Mouse (Mus musculus) stomach, postnatal 0 days (tissue): ENCODE data around the gene Teddm2. TPM values are rescaled to one million over a fixed set of nuclear protein-coding genes. Genes with fewer than 3 reads are reported as not detected.

Experiments
- ATAC-seq: fragments of 200-750 bp; cut with Nextera tagmentation; 2 replicates; pipeline ENCODE4 v1.8.0; 2017; ENCODE audit not compliant: low FRiP score, low TSS enrichment
- DNase-seq: peaks from one replicate; pipeline ENCODE4 v3.0.0-alpha.2; 2016; ENCODE audit warnings: low spot score
- H3K27ac ChIP-seq: fragments of 300-500 bp; sonication (generic); replicated peaks from 2 replicates; pipeline ENCODE4 v1.5.1; 2014; ENCODE audit warnings: mild to moderate bottlenecking, control low read depth
- H3K27me3 ChIP-seq: fragments of 300-500 bp; sonication (generic); 2 replicates; pipeline ENCODE4 v1.6.1; 2014; ENCODE audit warnings: low read length; ENCODE audit not compliant: control insufficient read depth, insufficient read depth
- H3K36me3 ChIP-seq: fragments of 300-500 bp; sonication (generic); 2 replicates; pipeline ENCODE4 v1.6.1; 2014; ENCODE audit warnings: low read length, mixed read lengths; ENCODE audit not compliant: control insufficient read depth, insufficient read depth
- H3K4me1 ChIP-seq: fragments of 300-500 bp; sonication (generic); replicated peaks from 2 replicates; pipeline ENCODE4 v1.6.1; 2014; ENCODE audit warnings: antibody characterized with exemption; ENCODE audit not compliant: control insufficient read depth, insufficient read depth
- H3K4me2 ChIP-seq: fragments of 300-500 bp; sonication (generic); replicated peaks from 2 replicates; pipeline ENCODE4 v1.6.1; 2014; ENCODE audit warnings: low read depth, mild to moderate bottlenecking, control low read depth, moderate library complexity
- H3K4me3 ChIP-seq: fragments of 300-500 bp; sonication (generic); 2 replicates; pipeline ENCODE4 v1.5.1; 2014; ENCODE audit warnings: low read depth, low read length, control low read depth
- H3K9ac ChIP-seq: fragments of 300-500 bp; sonication (generic); 2 replicates; pipeline ENCODE4 v1.6.1; 2014; ENCODE audit warnings: mild to moderate bottlenecking, low read length, control low read depth, mixed read lengths
- H3K9me3 ChIP-seq: fragments of 300-500 bp; sonication (generic); 2 replicates; pipeline ENCODE4 v1.6.1; 2016; ENCODE audit warnings: low read length; ENCODE audit not compliant: control insufficient read depth
- CTCF ChIP-seq: IDR thresholded peaks from 2 replicates; pipeline ENCODE4 v1.5.1; 2016; ENCODE audit warnings: antibody characterized with exemption, low read depth, mild to moderate bottlenecking, moderate library complexity
- EP300 ChIP-seq: optimal IDR thresholded peaks from 2 replicates; pipeline ENCODE3; 2016; ENCODE audit warnings: antibody characterized with exemption
- WGBS: fragments of 180-500 bp; shearing (Covaris S2); extraction: QIAGEN DNeasy Blood & Tissue Kit; methylation state at CpG from one replicate; pipeline ENCODE4 v1.1.7; 2014; 5-methylcytosine and 5-hydroxymethylcytosine counted together
- polyA plus RNA-seq: library from polyadenylated mRNA; unstranded; fragments of >200 nt; fragmentation: Nextera tagmentation; extraction: Ambion mirVana; gene quantifications from 2 replicates; pipeline ENCODE4 v1.2.1, GENCODE M21; 2015

Teddm2 gene
- polyA plus RNA-seq, 1 experiment from 2014 or later: 0.80 TPM

DNA sequence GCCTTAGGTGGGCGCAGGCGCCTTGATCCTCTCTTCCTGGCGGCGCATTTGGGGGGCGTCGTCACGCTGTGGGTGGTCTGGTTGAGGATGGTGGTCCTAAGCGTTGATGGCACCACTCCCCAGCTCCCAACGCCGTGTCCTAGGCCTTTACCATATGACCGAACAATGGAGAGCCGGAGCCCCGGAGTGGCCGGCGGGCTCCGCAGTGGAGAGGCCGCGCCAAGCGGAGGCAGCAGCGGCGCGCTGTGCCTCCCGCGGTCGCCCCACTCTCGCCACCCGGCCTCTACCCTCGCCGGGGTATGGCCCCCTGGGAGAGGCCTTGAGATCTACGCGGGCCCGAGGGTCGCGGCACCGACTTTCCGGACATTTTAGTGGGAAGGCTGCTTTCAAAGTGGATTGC lies 353 bp upstream of the Teddm2 start:
- DNase-seq (no peak), ATAC-seq (peak; percentile 10)
- WGBS: under 1% methylated on average over 36 of the region's 36 CpGs
- peak overlapping the region; percentile 98 for H3K4me3 ChIP-seq
- no peak for TF ChIP-seq EP300
- TF ChIP-seq CTCF: no peak
- H3K4me2 ChIP-seq: peak overlapping the region; percentile 72
- peaks cover 3% of the 10 kb centered on the region for H3K4me1 ChIP-seq
- H3K9me3 ChIP-seq: no peaks in the 10 kb centered on the region
- no peaks in the 10 kb centered on the region for H3K27me3 ChIP-seq
- peak overlapping the region; percentile 97 for H3K27ac ChIP-seq
- peak overlapping the region; percentile 98 for H3K9ac ChIP-seq
- peaks cover 20% of the 10 kb centered on the region; the same call in 1 of the 2 replicates for H3K36me3 ChIP-seq

DNA sequence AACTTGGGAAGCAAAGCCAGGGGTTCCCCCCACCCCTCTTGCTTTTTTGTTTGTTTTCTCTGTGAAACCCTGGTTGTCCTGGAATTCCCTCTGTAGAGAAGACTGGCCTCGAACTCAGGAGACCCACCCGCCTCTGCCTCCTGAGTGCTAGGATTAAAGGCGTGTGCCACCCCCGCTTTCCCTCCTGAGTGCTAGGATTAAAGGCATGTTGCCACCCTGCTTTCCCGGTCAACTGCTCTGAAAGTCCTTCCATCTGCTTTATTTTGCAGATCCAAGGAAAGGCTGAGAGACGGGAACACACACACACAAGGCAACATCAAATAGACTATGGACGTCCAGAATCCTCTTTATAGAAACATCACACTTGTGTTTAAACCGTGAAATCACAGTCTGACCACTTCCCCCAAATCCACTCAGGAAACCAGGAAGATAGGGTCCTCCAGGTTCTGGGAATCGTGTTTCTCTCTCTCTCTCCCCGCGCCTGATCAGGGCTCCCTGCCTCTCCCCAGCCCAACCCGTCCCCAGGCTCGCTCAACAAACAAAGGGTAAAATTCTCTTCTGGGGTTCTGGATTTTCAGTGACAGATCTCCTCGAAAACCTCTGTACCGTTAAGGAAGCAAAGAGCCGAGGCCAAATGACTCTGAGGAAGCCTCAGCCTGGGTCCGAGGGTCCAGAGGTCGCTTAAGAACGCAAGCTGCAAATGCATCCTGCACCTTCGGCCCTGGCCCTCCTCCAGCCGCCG lies 868 bp downstream of the Teddm2 start:
- Histone ChIP-seq H3K4me3 (peak overlapping the region; percentile 98), H3K27me3 (no peaks in the 10 kb centered on the region), H3K4me2 (peak overlapping the region; percentile 72), H3K36me3 (peaks cover 11% of the 10 kb centered on the region; the same call in 1 of the 2 replicates), H3K27ac (peak overlapping the region; percentile 97), H3K9me3 (no peaks in the 10 kb centered on the region), H3K9ac (peak overlapping the region; percentile 53), H3K4me1 (peaks cover 3% of the 10 kb centered on the region)
- WGBS: 15% methylated on average over 22 of the region's 22 CpGs
- TF ChIP-seq EP300: no peak
- ATAC-seq (peak; percentile 12; the same call in 1 of the 2 replicates), DNase-seq (no peak)

DNA sequence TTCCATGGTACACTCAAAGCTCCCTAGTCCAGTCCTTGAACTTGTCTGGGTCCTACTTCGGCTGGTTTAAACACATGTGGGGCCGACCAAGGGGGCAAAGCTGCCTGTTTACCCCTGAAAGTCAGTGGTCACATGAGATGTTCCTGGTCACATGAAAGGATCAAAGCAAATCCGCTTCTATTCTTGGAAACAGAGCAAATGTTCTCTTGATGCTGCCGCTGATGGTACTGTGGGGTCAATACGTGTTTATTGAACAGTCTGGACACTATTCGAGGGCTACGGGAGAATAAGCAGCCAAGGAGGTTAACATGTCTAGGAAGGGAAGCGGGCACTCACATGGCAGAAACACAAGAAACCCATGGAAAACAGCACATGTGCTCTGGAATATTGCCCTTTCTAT lies 2.8 kb downstream of the Teddm2 start:
- Histone ChIP-seq H3K9me3 (no peaks in the 10 kb centered on the region), H3K27me3 (no peaks in the 10 kb centered on the region), H3K4me1 (peaks cover 3% of the 10 kb centered on the region), H3K4me3 (no peak overlapping the region), H3K36me3 (no peaks in the 10 kb centered on the region), H3K9ac (no peak overlapping the region), H3K27ac (no peak overlapping the region), H3K4me2 (no peak overlapping the region)
- TF ChIP-seq CTCF (no peak), EP300 (no peak)
- no peak for DNase-seq
- no peak for ATAC-seq
- 79% methylated on average over 8 of the region's 8 CpGs for WGBS

DNA sequence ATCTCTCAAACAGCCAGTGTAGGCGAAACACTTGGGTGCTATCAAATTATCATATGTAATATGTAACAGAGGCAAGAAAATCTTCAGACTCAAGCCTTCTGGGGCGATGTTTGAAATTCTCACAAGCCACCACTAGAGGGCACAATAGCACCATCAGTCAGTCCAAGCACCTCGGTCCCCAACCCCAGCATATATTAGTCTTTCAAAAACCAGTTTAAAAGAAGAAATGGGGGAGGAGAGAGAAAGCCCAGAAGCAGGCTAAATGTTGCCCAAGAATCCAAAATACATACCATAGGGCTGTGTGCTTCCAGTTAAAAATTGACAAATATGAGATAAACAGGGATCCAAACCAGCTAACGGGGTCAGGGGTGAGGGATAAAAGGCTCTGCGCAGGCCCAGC lies 5.0 kb downstream of the Teddm2 start:
- TF ChIP-seq CTCF: peak; percentile 94
- no peak for TF ChIP-seq EP300
- H3K4me1 ChIP-seq: peaks cover 3% of the 10 kb centered on the region; the same call in 1 of the 2 replicates
- H3K27me3 ChIP-seq: no peaks in the 10 kb centered on the region
- no peaks in the 10 kb centered on the region for H3K9me3 ChIP-seq
- 31% methylated on average over 5 of the region's 5 CpGs for WGBS
- no peak overlapping the region for H3K4me3 ChIP-seq
- DNase-seq (peak; percentile 77), ATAC-seq (no peak)
- no peak overlapping the region for H3K9ac ChIP-seq
- no peak overlapping the region for H3K27ac ChIP-seq
- no peaks in the 10 kb centered on the region for H3K36me3 ChIP-seq
- H3K4me2 ChIP-seq: no peak overlapping the region

DNA sequence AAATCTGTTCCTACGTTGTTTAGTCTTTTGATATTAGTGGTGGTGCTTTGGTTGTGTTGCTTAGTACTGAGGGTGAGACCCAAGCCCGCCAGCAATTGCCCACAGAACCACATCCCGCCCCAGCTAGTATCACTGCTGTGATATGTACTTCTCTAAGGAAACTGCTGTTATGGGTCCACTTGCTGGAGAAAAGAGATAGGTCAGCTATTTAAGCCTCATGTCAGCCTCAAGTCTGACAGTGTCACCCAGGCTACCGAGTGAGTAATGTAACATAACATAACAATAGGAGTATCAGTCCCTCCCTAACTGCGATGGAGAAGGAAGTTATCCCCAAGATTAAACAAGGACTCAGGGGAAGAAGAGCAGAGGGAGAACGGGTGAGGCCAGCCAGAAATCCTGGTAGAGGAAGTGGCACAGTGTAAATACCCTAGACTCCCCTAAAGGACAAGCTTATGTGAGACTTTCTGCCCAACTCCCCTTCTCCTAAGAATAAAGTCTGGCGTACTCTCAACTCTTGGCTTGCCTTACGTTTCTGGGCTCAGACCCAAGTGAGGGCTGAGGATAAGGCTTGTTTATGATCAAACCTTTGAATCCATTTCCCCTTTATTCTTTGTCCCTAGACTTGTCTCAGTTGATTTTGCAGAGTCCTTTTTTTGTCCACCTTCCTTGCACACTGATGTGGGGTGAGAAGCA lies 5.7 kb downstream of the Teddm2 start:
- no peak overlapping the region for H3K4me2 ChIP-seq
- TF ChIP-seq EP300: no peak
- TF ChIP-seq CTCF: no peak
- peaks cover 3% of the 10 kb centered on the region; the same call in 1 of the 2 replicates for H3K4me1 ChIP-seq
- no peak overlapping the region for H3K4me3 ChIP-seq
- ATAC-seq (no peak), DNase-seq (no peak)
- WGBS: 38% methylated on average over 8 of the region's 8 CpGs
- no peaks in the 10 kb centered on the region for H3K9me3 ChIP-seq
- H3K36me3 ChIP-seq: no peaks in the 10 kb centered on the region
- peak overlapping the region; percentile 45; the same call in 1 of the 2 replicates for H3K27ac ChIP-seq
- no peak overlapping the region for H3K9ac ChIP-seq
- H3K27me3 ChIP-seq: no peaks in the 10 kb centered on the region

DNA sequence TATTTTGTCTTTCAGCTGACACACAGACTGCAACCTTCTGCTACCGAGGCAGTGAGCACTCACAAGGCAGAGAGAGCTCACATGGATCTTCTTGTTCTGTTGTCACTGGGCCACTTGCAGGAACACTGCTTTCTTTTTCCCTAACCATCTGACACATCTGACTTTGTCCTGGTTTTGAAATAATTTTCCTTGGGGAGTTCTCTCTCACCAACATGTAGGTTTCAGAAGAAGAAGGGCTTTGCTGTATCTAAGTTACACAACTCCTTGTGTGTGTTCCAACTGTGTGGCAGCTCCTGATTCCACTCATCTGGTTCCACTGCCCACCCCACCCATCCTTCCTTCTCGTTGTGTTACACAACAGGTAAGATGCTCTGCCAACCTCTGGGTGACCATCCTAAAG lies 6.3 kb downstream of the Teddm2 start:
- Histone ChIP-seq H3K4me1 (no peaks in the 10 kb centered on the region), H3K9me3 (no peaks in the 10 kb centered on the region), H3K27ac (no peak overlapping the region), H3K9ac (no peak overlapping the region), H3K4me2 (no peak overlapping the region), H3K27me3 (no peaks in the 10 kb centered on the region), H3K4me3 (no peak overlapping the region), H3K36me3 (no peaks in the 10 kb centered on the region)
- TF ChIP-seq CTCF (no peak), EP300 (no peak)
- no peak for ATAC-seq
- no peak for DNase-seq
- 48% methylated on average over 2 of the region's 2 CpGs for WGBS
